Mouse (Mus musculus) embryo, embryonic 10 days (tissue): ENCODE results near the gene Gm10770.
"Not testable (repeated sequence)": the region's sequence is repeated elsewhere in the genome, so short reads cannot be mapped to it uniquely, and the experiment has no call there.

Experiments used
- DNase-seq: peaks from one replicate; pipeline ENCODE4 v3.0.0-alpha.2; 2015; ENCODE audit warnings: low spot score

Gm10770 gene

GRCm38 (mm10) chr2:150179579-150179978 lies at the start of gene Gm10770:
Gene Gm10770 (minus strand): TSS chr2:150179679.
- DNase-seq = not testable (repeated sequence)

- DNase-seq = not testable (repeated sequence)
These were observed 43.8 kb upstream of the Gm10770 start for GRCm38 (mm10) chr2:150223263-150223662.

GRCm38 (mm10) chr2:150218363-150218725 lies 38.9 kb upstream of the Gm10770 start:
- DNase-seq = not testable (repeated sequence)

- DNase-seq = peak; percentile 52
These were observed 38.3 kb upstream of the Gm10770 start, which contains the start of gene Zfp937 for GRCm38 (mm10) chr2:150217600-150218362. Gene Zfp937 (plus strand): TSS chr2:150218073.

GRCm38 (mm10) chr2:150181570-150181999 lies 2.1 kb upstream of the Gm10770 start, which contains the start of gene Gm14139:
Gene Gm14139 (plus strand): TSS chr2:150181755.
- not testable (repeated sequence) for DNase-seq

- DNase-seq = not testable (repeated sequence)
These were observed 1.6 kb upstream of the Gm10770 start for GRCm38 (mm10) chr2:150181046-150181445.

GRCm38 (mm10) chr2:150173833-150174232 lies 5.6 kb downstream of the Gm10770 start:
- no peak for DNase-seq

- no peak for DNase-seq
These were observed 12.8 kb downstream of the Gm10770 start for GRCm38 (mm10) chr2:150166703-150167102.

GRCm38 (mm10) chr2:150136435-150136897 lies 43.0 kb downstream of the Gm10770 start, which contains the start of gene Zfp120:
Gene Zfp120 (minus strand): TSS chr2:150136708.
- peak; percentile 90 for DNase-seq

- DNase-seq = no peak
These were observed 46.7 kb downstream of the Gm10770 start for GRCm38 (mm10) chr2:150132773-150133172.

GRCm38 (mm10) chr2:150132002-150132401 lies 47.5 kb downstream of the Gm10770 start:
- DNase-seq = not testable (repeated sequence)
